Mouse (Mus musculus): Measurements from ENCODE around the gene Nfib. TPM values are rescaled to one million over a fixed set of nuclear protein-coding genes. Genes with fewer than 3 reads are reported as not detected.

Gene Nfib
- total and polyA plus RNA-seq, 3 experiments: not detected

DNA sequence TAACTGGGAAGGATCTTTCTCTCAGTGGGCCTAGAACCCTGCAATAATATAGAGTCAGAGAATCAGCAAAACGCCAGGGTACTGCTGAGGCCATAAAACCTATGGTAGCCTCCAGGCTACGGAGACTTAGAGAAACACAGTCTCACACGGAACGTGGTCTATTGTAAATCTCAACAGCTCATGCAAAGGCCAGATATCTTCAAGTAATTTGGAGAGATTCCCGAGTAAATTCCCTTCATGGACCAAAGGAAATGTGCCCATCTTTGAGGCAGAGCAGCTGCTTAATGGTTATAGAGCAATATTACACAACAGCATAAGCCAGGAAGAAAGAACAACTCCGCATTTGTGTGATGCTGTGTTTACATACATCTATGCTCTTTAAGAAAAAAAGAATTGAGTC is 341.6 kb downstream of the Nfib start:
- no peak overlapping the region for H3K9ac ChIP-seq (ENCODE audit: control insufficient read depth, low read depth, low read length, poor library complexity, severe bottlenecking)
- H3K4me1 ChIP-seq (ENCODE audit: control insufficient read depth in 1 of 2, insufficient read depth in 2 of 2, low read length in 2 of 2): no peaks in the 10 kb centered on the region
- no peak for DNase-seq (ENCODE audit: low read depth, low spot score)
- H3K27ac ChIP-seq (ENCODE audit: control insufficient read depth, low read depth, low read length): no peak overlapping the region
- no peaks in the 10 kb centered on the region for H3K9me3 ChIP-seq (replicated peaks; ENCODE audit: insufficient read depth, low read length)
- H3K4me3 ChIP-seq (ENCODE audit: control insufficient read depth in 1 of 2, insufficient read depth in 1 of 2, low read depth in 2 of 2, low read length in 2 of 2): no peak overlapping the region
- TF ChIP-seq MYB (IDR thresholded peaks at IDR 0.05; ENCODE audit: low read depth, low read length): no peak
- TF ChIP-seq RCOR1 (IDR thresholded peaks at IDR 0.05; ENCODE audit: low read depth, low read length): no peak
- no peak for TF ChIP-seq GATA1 (IDR thresholded peaks at IDR 0.05; ENCODE audit: low read depth, low read length)
- no peak for TF ChIP-seq USF2 (IDR thresholded peaks at IDR 0.05; ENCODE audit: borderline replicate concordance in 1 of 2, insufficient read depth in 1 of 2, low read depth in 1 of 2, low read length in 2 of 2)
- no peak for TF ChIP-seq BHLHE40 (IDR thresholded peaks at IDR 0.05; ENCODE audit: borderline replicate concordance, low read depth, low read length)
- no peak for TF ChIP-seq ZKSCAN1 (IDR thresholded peaks at IDR 0.05; ENCODE audit: low read depth, low read length)
- TF ChIP-seq MAZ (IDR thresholded peaks at IDR 0.05; ENCODE audit: low read depth, low read length): no peak
- no peak for TF ChIP-seq SIN3A (IDR thresholded peaks at IDR 0.05; ENCODE audit: low read length)
- no peak for TF ChIP-seq USF1 (IDR thresholded peaks at IDR 0.05; ENCODE audit: low read depth, low read length)
- no peak for TF ChIP-seq MAX (IDR thresholded peaks at IDR 0.05; ENCODE audit: low read length)
- no peak for TF ChIP-seq POLR2AphosphoS5 (IDR thresholded peaks at IDR 0.05; ENCODE audit: borderline replicate concordance, low read depth, low read length)
- no peak for TF ChIP-seq POLR2AphosphoS2 (IDR thresholded peaks at IDR 0.05; ENCODE audit: low read length)
- H3K36me3 ChIP-seq (ENCODE audit: control insufficient read depth in 1 of 2, insufficient read depth in 2 of 2, low read length in 2 of 2): no peaks in the 10 kb centered on the region; a peak in 1 of 4 replicates
- no peaks in the 10 kb centered on the region for H3K27me3 ChIP-seq (ENCODE audit: control insufficient read depth in 1 of 2, insufficient read depth in 2 of 2, low read length in 2 of 2)
- no peaks in the 10 kb centered on the region for H3K79me2 ChIP-seq (ENCODE audit: control insufficient read depth, insufficient read depth, low read length, poor library complexity)

- no peak overlapping the region for H3K4me3 ChIP-seq (ENCODE audit: control insufficient read depth in 1 of 2, insufficient read depth in 1 of 2, low read depth in 2 of 2, low read length in 2 of 2)
- H3K27me3 ChIP-seq (ENCODE audit: control insufficient read depth in 1 of 2, insufficient read depth in 2 of 2, low read length in 2 of 2): no peaks in the 10 kb centered on the region
- no peak for DNase-seq (ENCODE audit: low read depth, low spot score)
- TF ChIP-seq MAX (IDR thresholded peaks at IDR 0.05; ENCODE audit: low read length): no peak
- no peak for TF ChIP-seq MXI1 (IDR thresholded peaks at IDR 0.05; ENCODE audit: low read depth, low read length)
- no peak for TF ChIP-seq NRF1 (IDR thresholded peaks at IDR 0.05; ENCODE audit: insufficient read depth, low read depth, low read length, poor library complexity, severe bottlenecking)
- TF ChIP-seq TCF12 (IDR thresholded peaks at IDR 0.05; ENCODE audit: low read depth, low read length): no peak
- no peak for TF ChIP-seq POLR2A (IDR thresholded peaks at IDR 0.05; ENCODE audit: control insufficient read depth in 1 of 2, insufficient read depth in 1 of 2, low read depth in 1 of 2, low read length in 2 of 2, poor library complexity in 1 of 2)
- TF ChIP-seq E2F4 (IDR thresholded peaks at IDR 0.05; ENCODE audit: borderline replicate concordance, low read depth, low read length): no peak
- TF ChIP-seq MYC (IDR thresholded peaks at IDR 0.05; ENCODE audit: low read depth, low read length): no peak
- no peak for TF ChIP-seq MAFK (IDR thresholded peaks at IDR 0.05; ENCODE audit: borderline replicate concordance, low read depth, low read length)
- TF ChIP-seq USF1 (IDR thresholded peaks at IDR 0.05; ENCODE audit: low read depth, low read length): no peak
- no peak for TF ChIP-seq ZKSCAN1 (IDR thresholded peaks at IDR 0.05; ENCODE audit: low read depth, low read length)
- no peak for TF ChIP-seq UBTF (IDR thresholded peaks at IDR 0.05; ENCODE audit: borderline replicate concordance, insufficient read depth, low read depth, low read length)
- no peak for TF ChIP-seq GATA1 (IDR thresholded peaks at IDR 0.05; ENCODE audit: low read depth, low read length)
- H3K9ac ChIP-seq (ENCODE audit: control insufficient read depth, low read depth, low read length, poor library complexity, severe bottlenecking): no peak overlapping the region
- no peak overlapping the region for H3K27ac ChIP-seq (ENCODE audit: control insufficient read depth, low read depth, low read length)
- H3K4me1 ChIP-seq (ENCODE audit: control insufficient read depth in 1 of 2, insufficient read depth in 2 of 2, low read length in 2 of 2): no peaks in the 10 kb centered on the region
- H3K79me2 ChIP-seq (ENCODE audit: control insufficient read depth, insufficient read depth, low read length, poor library complexity): no peaks in the 10 kb centered on the region
- H3K36me3 ChIP-seq (ENCODE audit: control insufficient read depth in 1 of 2, insufficient read depth in 2 of 2, low read length in 2 of 2): no peaks in the 10 kb centered on the region; a peak in 1 of 4 replicates
- no peaks in the 10 kb centered on the region; the same call in 1 of the 2 replicates for H3K9me3 ChIP-seq (replicated peaks; ENCODE audit: insufficient read depth, low read length)
These were observed 343.3 kb downstream of the Nfib start for GRCm38 (mm10) chr4:82362294-82362693.
